Mouse (Mus musculus) ES-Bruce4 (cell line): Measurements from ENCODE around the gene Lmnb2.

Source experiments
- CTCF ChIP-seq: IDR thresholded peaks from one replicate; pipeline ENCODE4 v1.8.1; 2011; ENCODE audit warnings: low read depth, low read length
- POLR2A ChIP-seq: IDR thresholded peaks from one replicate; pipeline ENCODE4 v1.8.1; 2011; ENCODE audit warnings: low read length; ENCODE audit not compliant: insufficient read depth

- TF ChIP-seq CTCF (no peak), POLR2A (no peak)
These were observed 38.9 kb upstream of the Lmnb2 start for GRCm38 (mm10) chr10:80956901-80957300.
